Mouse (Mus musculus) olfactory bulb, adult 2 months (tissue): Measurements from ENCODE around the gene Sept8. TPM values are rescaled to one million over a fixed set of nuclear protein-coding genes. Genes with fewer than 3 reads are reported as not detected.

Source experiments
- H3K27ac ChIP-seq: fragments of 200-500 bp; 2 replicates; pipeline ENCODE4 v1.5.1; 2012; ENCODE audit warnings: low read depth, low read length; ENCODE audit not compliant: insufficient read depth
- H3K4me1 ChIP-seq: fragments of 200-500 bp; 2 replicates; pipeline ENCODE4 v1.6.1; 2012; ENCODE audit warnings: low read length; ENCODE audit not compliant: control insufficient read depth, insufficient read depth
- H3K4me3 ChIP-seq: fragments of 200-500 bp; 2 replicates; pipeline ENCODE4 v1.5.1; 2012; ENCODE audit warnings: mild to moderate bottlenecking, low read depth, low read length, moderate library complexity; ENCODE audit not compliant: insufficient read depth
- CTCF ChIP-seq: fragments of 200-500 bp; IDR thresholded peaks from 2 replicates; pipeline ENCODE4 v1.5.1; 2012; ENCODE audit warnings: low read depth, mild to moderate bottlenecking, low read length, moderate library complexity; ENCODE audit not compliant: insufficient read depth
- POLR2A ChIP-seq: fragments of 200-500 bp; IDR thresholded peaks from 2 replicates; pipeline ENCODE4 v1.6.1; 2012; ENCODE audit warnings: mild to moderate bottlenecking, low read depth, low read length, moderate library complexity; ENCODE audit not compliant: insufficient read depth
- whole genome bisulfite sequencing: fragments of 180-500 bp; shearing (Covaris S2); methylation state at CpG from one replicate; pipeline ENCODE4 v1.1.7; 2018; 5-methylcytosine and 5-hydroxymethylcytosine counted together
- polyA plus RNA-seq: library from polyadenylated mRNA; stranded (reverse); fragments of >200 nt; gene quantifications from 2 replicates; pipeline ENCODE4 v1.2.4, GENCODE M21; 2012; ENCODE audit warnings: low replicate concordance; ENCODE audit not compliant: missing spikeins, insufficient read depth, insufficient read length

Gene Sept8
- polyA plus RNA-seq, 1 experiment, result 232 TPM

GRCm38 (mm10) chr11:53479783-53480301 lies 39.2 kb upstream of the Sept8 start, which contains the start of the genes Gm9945 and Sowaha:
TSS of gene Gm9945 (plus strand) at chr11:53480166.
TSS of gene Sowaha (minus strand) at chr11:53480274.
- peak within 1 kb of the TSS; percentile 57 for H3K4me3 ChIP-seq
- H3K27ac ChIP-seq, result peak within 1 kb of the TSS; percentile 7; the same call in 1 of the 2 replicates
- TF ChIP-seq POLR2A (no peak; the same call in 1 of the 2 replicates), CTCF (no peak)
- peaks cover 17% of the 10 kb centered on the region for H3K4me1 ChIP-seq
- 1% methylated on average over 40 of the region's 40 CpGs for WGBS

GRCm38 (mm10) chr11:53481088-53481730 lies 37.8 kb upstream of the Sept8 start:
- Histone ChIP-seq H3K27ac (no peak overlapping the region), H3K4me1 (peaks cover 15% of the 10 kb centered on the region), H3K4me3 (no peak overlapping the region)
- no peak for TF ChIP-seq CTCF
- 91% methylated on average over 4 of the region's 4 CpGs for WGBS

- no peak for TF ChIP-seq CTCF
- TF ChIP-seq POLR2A, result no peak
- Histone ChIP-seq H3K27ac (no peak overlapping the region), H3K4me1 (peaks cover 20% of the 10 kb centered on the region), H3K4me3 (no peak overlapping the region)
- WGBS, result 74% methylated on average over 9 of the region's 9 CpGs
Observed at GRCm38 (mm10) chr11:53483159-53483891, 35.7 kb upstream of the Sept8 start.

GRCm38 (mm10) chr11:53485719-53486118 lies 33.3 kb upstream of the Sept8 start:
- H3K27ac ChIP-seq, result no peak overlapping the region
- peaks cover 9% of the 10 kb centered on the region; the same call in 1 of the 2 replicates for H3K4me1 ChIP-seq
- WGBS, result 66% methylated on average over 3 of the region's 3 CpGs
- TF ChIP-seq CTCF, result no peak
- TF ChIP-seq POLR2A, result no peak
- no peak overlapping the region for H3K4me3 ChIP-seq

- Histone ChIP-seq H3K27ac (no peak overlapping the region), H3K4me3 (no peak overlapping the region), H3K4me1 (peaks cover 9% of the 10 kb centered on the region; the same call in 1 of the 2 replicates)
- 86% methylated on average over 3 of the region's 3 CpGs for WGBS
- TF ChIP-seq POLR2A (no peak), CTCF (no peak)
Observed at GRCm38 (mm10) chr11:53486351-53486750, 32.7 kb upstream of the Sept8 start.

- 0 out of 2 replicates have a peak overlapping the region, but pooled peaks have one; percentile 8 for H3K4me3 ChIP-seq
- no peak overlapping the region for H3K27ac ChIP-seq
- TF ChIP-seq CTCF (no peak), POLR2A (no peak)
- WGBS, result 36% methylated on average over 27 of the region's 27 CpGs
- peaks cover 12% of the 10 kb centered on the region; the same call in 1 of the 2 replicates for H3K4me1 ChIP-seq
Observed at GRCm38 (mm10) chr11:53486822-53487594, 32.0 kb upstream of the Sept8 start.

- peaks cover 18% of the 10 kb centered on the region; the same call in 1 of the 2 replicates for H3K4me1 ChIP-seq
- WGBS, result 97% methylated on average over 5 of the region's 5 CpGs
- no peak overlapping the region for H3K27ac ChIP-seq
- TF ChIP-seq CTCF, result no peak
- TF ChIP-seq POLR2A, result no peak
- H3K4me3 ChIP-seq, result no peak overlapping the region
Observed at GRCm38 (mm10) chr11:53489007-53489406, 30.1 kb upstream of the Sept8 start.

- WGBS, result 86% methylated on average over 9 of the region's 9 CpGs
- Histone ChIP-seq H3K4me3 (no peak overlapping the region), H3K27ac (no peak overlapping the region), H3K4me1 (peaks cover 18% of the 10 kb centered on the region; the same call in 1 of the 2 replicates)
- no peak for TF ChIP-seq CTCF
- TF ChIP-seq POLR2A, result no peak
Observed at GRCm38 (mm10) chr11:53489421-53489820, 29.6 kb upstream of the Sept8 start.

- no peak overlapping the region for H3K4me3 ChIP-seq
- WGBS, result 31% methylated on average over 8 of the region's 8 CpGs
- H3K27ac ChIP-seq, result no peak overlapping the region
- TF ChIP-seq CTCF (no peak), POLR2A (no peak)
- peaks cover 16% of the 10 kb centered on the region for H3K4me1 ChIP-seq
Observed at GRCm38 (mm10) chr11:53491954-53492401, 27.1 kb upstream of the Sept8 start.
